Mouse (Mus musculus): ENCODE data around the gene Skil.

Skil gene

DNA sequence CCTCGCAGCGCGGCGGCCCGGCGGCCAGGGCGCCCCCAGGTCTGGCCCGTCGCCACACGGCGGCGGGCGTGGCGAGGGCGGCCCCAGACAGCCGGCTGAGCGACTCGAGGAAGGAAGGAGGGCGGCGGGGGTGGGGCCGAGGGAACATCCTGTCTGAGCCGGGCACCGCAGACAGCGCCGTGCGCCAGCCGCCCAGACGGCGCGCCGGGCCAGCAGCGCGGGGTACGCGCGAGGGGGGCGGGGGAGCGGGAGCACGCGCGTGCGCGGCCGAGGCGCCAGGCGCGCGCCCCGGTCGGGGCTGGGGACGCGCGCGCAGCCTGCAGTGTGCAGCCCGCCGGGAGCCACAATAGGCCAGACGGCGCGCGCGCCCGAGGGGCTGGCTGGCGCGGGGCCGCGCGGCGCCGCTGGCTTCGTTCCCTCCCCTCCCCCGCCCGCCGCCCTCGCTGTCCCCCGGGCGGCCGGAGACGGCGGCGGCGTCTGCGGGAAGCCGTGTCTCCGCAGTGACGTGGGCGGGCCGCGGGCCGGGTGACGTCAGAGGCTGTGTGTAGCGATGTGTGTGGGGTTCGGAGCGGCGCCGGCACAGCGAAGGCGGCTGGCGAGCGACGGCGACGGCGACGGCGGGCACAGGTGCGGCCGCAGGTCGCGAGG lies at the start of gene Skil:
Skil (plus strand) TSS at position 528 of the 648 bp plus-strand sequence.
- DNase-seq (ENCODE audit: low spot score): peak; percentile 95

DNA sequence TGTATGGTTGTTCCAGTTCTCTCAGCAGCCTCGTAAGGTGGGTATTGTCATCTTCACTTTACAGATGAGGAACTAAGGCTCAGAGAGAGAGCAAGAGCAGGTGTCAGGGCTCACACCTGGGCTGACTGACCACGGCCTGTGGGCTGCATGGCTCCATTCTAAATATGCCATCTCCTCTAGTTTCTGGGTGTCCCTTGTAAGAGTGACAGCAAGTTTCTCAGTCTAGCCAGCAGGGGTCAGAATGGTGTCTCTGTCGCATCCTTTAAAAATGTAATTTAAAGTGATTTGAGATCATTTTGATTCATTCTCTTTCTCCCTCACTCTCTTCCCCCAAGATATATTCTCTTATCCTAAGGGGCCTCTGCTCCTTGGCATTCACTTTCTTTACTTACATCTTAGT lies 47.6 kb upstream of the Skil start:
- peak; percentile 17 for DNase-seq (ENCODE audit: low spot score)

GRCm38 (mm10) chr3:31049087-31049486 lies 45.8 kb upstream of the Skil start:
- DNase-seq (ENCODE audit: low spot score): no peak

GRCm38 (mm10) chr3:31050375-31050774 lies 44.5 kb upstream of the Skil start:
- no peak for DNase-seq (ENCODE audit: low spot score)

- DNase-seq (ENCODE audit: low spot score): no peak
Observed at GRCm38 (mm10) chr3:31051730-31052129, 43.1 kb upstream of the Skil start.

- DNase-seq (ENCODE audit: low spot score): no peak
Observed at GRCm38 (mm10) chr3:31053191-31053590, 41.7 kb upstream of the Skil start.

GRCm38 (mm10) chr3:31054888-31055287 lies 40.0 kb upstream of the Skil start:
- DNase-seq (ENCODE audit: low spot score): no peak

GRCm38 (mm10) chr3:31056047-31056650 lies 38.7 kb upstream of the Skil start:
- DNase-seq (ENCODE audit: low spot score): peak; percentile 67

DNA sequence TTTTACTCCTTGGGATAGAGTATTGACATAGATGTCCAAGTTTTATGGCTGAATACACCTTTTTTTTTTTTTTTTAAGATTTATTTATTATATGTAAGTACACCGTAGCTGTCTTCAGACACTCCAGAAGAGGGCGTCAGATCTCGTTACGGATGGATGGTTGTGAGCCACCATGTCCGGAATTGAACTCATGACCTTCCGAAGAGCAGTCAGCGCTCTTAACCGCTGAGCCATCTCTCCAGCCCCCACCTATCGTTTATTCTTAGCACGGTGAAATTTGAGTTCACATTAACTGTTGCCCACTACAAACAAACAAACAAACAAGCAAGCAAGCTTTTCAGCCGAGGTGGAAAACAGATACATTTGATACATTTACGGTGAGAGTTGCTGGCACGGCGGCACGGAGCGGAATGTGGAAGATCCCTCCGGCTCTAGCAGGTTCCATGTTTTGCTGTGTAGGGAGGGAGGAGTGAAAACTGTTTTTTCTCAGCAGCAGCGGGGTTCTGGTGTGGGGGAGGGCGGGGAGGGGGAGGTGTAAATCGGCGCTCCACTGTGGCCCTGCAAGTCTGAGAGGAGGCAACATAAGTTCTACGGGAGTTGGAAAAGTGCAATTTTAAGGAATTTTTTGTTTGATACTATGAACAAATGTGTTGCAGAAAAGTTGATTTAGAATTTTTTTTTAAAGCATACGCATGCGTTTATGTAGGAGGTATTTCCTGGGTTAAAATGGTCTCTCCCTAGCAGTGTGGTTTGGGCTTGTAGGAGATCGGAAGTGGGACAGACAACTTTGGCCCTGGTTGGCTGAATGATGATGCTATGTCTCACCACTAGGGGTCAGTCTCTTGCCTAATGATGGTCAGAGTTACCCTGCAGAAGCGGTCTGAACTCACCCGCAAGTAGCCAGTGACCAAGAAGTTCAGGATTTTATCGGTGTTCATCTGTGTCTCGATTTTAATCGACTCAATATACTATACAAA lies 37.9 kb upstream of the Skil start:
- peak; percentile 96 for DNase-seq (ENCODE audit: low spot score)

- DNase-seq (ENCODE audit: low spot score): no peak
Observed at GRCm38 (mm10) chr3:31060745-31061102, 34.1 kb upstream of the Skil start.

DNA sequence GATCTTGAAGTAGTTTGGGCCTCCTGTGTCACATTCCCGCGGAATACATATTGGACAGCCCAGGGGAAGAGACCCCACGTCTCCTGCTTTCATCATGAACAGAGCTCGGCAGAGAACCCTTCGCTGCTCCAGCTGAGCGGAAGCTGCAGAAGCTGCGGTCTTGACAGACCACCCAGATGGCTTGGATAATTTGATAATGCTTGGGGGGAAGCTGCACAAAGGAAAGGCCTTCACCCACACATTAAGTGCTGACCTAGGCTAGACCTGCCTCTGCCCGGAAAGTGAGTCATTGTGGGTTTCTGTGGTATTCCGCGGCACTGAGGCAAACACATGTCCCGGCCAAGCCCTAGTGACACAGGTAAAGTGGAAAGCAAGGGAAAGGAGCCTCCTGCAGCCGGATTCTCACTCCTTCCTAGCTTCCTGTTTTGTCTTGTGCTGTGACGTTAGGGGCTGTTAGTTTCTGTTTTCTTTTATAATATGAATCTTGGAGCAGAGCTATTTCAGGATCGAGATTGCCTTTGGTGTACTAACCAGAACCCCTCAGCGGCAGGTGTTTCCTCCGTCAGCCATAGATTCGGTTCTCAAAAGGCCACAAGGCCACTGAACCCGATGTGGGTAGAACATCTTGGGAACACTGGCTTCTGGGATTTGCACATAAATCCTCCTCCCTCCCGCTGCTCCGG lies 33.6 kb upstream of the Skil start:
- DNase-seq (ENCODE audit: low spot score): no peak

GRCm38 (mm10) chr3:31061786-31062120 lies 33.1 kb upstream of the Skil start:
- DNase-seq (ENCODE audit: low spot score): no peak

DNA sequence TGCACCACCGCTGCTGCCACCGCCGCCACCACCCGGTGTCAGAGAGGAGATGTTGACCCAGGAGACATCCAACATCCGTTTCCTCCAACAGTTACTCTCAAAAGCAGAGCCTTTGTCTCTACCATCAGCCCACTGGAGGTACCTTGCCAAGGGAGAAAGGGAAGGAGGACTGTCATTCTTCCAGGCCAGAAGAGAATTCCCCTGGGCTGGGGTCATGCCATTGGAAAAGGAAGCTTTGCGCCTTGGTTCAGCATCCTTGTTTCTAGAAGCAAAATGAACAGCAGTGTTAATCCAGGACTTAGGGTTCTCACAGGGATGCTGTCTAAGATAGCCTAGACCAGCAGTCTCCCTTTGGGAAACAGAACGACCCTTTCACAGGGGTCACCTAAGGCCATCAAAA lies 32.5 kb upstream of the Skil start:
- no peak for DNase-seq (ENCODE audit: low spot score)

GRCm38 (mm10) chr3:31068482-31068881 lies 26.4 kb upstream of the Skil start:
- DNase-seq (ENCODE audit: low spot score): no peak

GRCm38 (mm10) chr3:31071804-31072203 lies 23.1 kb upstream of the Skil start:
- no peak for DNase-seq (ENCODE audit: low spot score)

DNA sequence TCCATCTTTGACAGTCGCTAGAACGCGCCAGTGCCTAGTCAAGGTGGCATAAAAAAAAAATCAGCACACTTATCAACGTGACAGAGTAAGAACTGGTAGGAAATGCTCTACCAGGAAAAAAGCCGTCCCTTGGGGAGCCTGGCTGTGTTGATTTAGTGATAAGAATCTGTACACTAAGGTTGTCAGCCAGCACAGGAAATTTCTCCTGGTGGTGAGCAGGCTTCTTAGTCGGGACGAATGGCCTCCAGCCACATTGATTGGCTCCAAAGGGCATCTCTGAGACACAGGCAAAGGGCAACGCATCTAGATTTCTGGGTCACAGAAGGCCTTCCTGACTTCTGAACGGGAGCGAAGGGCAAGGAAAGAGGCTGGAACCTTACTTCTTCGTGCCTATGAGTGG lies 19.1 kb upstream of the Skil start:
- no peak for DNase-seq (ENCODE audit: low spot score)

- DNase-seq (ENCODE audit: low spot score): no peak
Observed at GRCm38 (mm10) chr3:31077068-31077703, 17.7 kb upstream of the Skil start.

DNA sequence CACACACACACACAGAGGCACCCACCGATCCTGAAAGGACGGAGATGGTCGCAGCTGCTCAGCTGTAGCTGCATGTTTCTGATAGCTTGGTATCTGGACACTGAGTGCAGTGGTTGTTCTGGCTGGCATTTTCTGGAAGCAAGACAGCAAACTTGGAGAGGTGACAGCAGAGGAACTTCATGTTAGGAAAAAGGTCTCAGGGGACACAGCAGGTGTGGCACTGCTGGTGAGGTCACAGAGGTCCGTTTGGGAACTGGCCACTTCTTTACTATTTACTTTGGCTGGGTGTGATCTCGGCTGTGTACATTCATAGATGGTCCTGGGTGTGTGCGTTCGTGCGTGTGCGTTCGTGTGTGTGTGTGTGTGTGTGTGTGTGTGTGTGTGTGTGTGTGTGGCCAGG lies 15.4 kb upstream of the Skil start:
- peak; percentile 40 for DNase-seq (ENCODE audit: low spot score)

- DNase-seq (ENCODE audit: low spot score): peak; percentile 88
Observed at GRCm38 (mm10) chr3:31080791-31081502, 13.9 kb upstream of the Skil start.

DNA sequence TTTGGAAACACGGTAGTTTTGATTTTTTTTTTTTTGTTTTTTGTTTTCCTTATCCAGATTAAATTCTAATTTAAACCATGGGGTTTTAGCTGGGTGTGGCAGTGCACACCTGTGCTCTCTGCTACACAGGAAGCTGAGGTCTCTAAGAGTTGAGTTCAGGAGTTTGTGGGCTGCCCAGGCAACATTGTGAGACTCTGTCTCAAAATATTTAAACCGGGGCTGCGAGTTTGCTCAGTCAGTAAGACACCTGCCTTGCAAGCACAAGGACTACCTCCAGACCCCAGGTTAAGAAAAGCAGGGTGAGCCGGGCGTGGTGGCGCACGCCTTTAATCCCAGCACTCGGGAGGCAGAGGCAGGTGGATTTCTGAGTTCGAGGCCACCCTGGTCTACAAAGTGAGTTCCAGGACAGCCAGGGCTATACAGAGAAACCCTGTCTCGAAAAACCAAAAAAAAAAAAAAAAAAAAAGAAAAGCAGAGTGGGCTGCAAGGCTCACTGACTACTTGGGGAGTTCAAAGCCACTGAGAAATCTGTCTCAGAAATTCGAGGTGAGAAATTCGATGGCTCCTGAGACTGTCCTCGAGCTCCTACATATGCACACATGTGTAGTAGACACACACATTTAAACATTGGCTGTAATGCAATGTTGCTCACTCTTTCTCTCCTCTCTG lies 11.9 kb upstream of the Skil start:
- no peak for DNase-seq (ENCODE audit: low spot score)

All from adipocyte (in vitro differentiated cells).